Mouse (Mus musculus) brain, embryonic 14.5 days (tissue): ENCODE results near the gene Yipf4.

ENCODE experiments used
- CTCF ChIP-seq: fragments of 200-500 bp; IDR thresholded peaks from 2 replicates; pipeline ENCODE4 v1.5.1; 2012; ENCODE audit warnings: inconsistent platforms, mild to moderate bottlenecking, moderate library complexity, borderline replicate concordance; ENCODE audit not compliant: insufficient read depth, insufficient read length; ENCODE audit errors: extremely low read depth
- POLR2A ChIP-seq: fragments of 200-500 bp; IDR thresholded peaks from 2 replicates; pipeline ENCODE4 v1.6.1; 2012; ENCODE audit warnings: mild to moderate bottlenecking, inconsistent platforms, borderline replicate concordance; ENCODE audit not compliant: poor library complexity, insufficient read depth, insufficient read length, severe bottlenecking; ENCODE audit errors: extremely low read depth

DNA sequence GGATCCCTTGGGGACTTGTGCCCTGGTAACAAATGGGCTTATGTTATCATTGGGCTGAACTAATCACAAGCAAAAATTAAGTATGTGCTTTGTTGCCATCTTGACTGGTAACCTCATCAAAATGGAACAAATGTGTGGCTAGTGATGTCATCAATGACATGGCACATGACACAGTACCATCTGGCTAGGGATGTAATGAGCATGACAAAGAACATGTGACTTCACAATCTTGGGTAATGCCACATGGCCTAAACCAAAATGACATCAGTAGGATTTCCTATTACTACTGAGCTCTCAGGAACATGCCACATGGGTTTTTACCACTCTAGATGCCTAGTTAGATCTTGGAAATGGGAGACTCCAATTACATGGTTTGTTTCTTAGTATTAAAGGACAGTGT is 11.8 kb downstream of the Yipf4 start:
- no peak for TF ChIP-seq CTCF
- no peak for TF ChIP-seq POLR2A
